Mouse (Mus musculus) kidney, embryonic 16.5 days (tissue): Measurements from ENCODE around the gene Ccdc163. TPM values are rescaled to one million over a fixed set of nuclear protein-coding genes. Genes with fewer than 3 reads are reported as not detected.

Source experiments
- ATAC-seq: fragments of 200-750 bp; cut with Nextera tagmentation; 2 replicates; pipeline ENCODE4 v1.8.0; 2017; ENCODE audit warnings: moderate TSS enrichment; ENCODE audit not compliant: low FRiP score, low TSS enrichment
- H3K27ac ChIP-seq: fragments of 300-500 bp; sonication (generic); 2 replicates; pipeline ENCODE4 v1.5.1; 2014; ENCODE audit warnings: low read length
- H3K27me3 ChIP-seq: fragments of 300-500 bp; sonication (generic); 2 replicates; pipeline ENCODE4 v1.6.1; 2014; ENCODE audit warnings: low read length, control low read depth, mixed read lengths; ENCODE audit not compliant: insufficient read depth
- H3K36me3 ChIP-seq: fragments of 300-500 bp; sonication (generic); 2 replicates; pipeline ENCODE4 v1.6.1; 2014; ENCODE audit warnings: low read length, control low read depth, mixed read lengths; ENCODE audit not compliant: insufficient read depth
- H3K4me1 ChIP-seq: fragments of 300-500 bp; sonication (generic); 2 replicates; pipeline ENCODE4 v1.6.1; 2014; ENCODE audit warnings: low read length, control low read depth, mixed read lengths; ENCODE audit not compliant: insufficient read depth
- H3K4me2 ChIP-seq: fragments of 300-500 bp; sonication (generic); replicated peaks from 2 replicates; pipeline ENCODE4 v1.6.1; 2014; ENCODE audit warnings: low read depth, low read length
- H3K4me3 ChIP-seq: fragments of 300-500 bp; sonication (generic); 2 replicates; pipeline ENCODE4 v1.5.1; 2014; ENCODE audit warnings: mild to moderate bottlenecking, low read length
- H3K9ac ChIP-seq: fragments of 300-500 bp; sonication (generic); replicated peaks from 2 replicates; pipeline ENCODE4 v1.6.1; 2014; ENCODE audit warnings: low read length
- H3K9me3 ChIP-seq: fragments of 300-500 bp; sonication (generic); 2 replicates; pipeline ENCODE4 v1.6.1; 2016; ENCODE audit warnings: low read length, control low read depth
- WGBS: fragments of 180-500 bp; shearing (Covaris S2); extraction: QIAGEN DNeasy Blood & Tissue Kit; methylation state at CpG from one replicate; pipeline ENCODE4 v1.1.7; 2014; 5-methylcytosine and 5-hydroxymethylcytosine counted together
- polyA plus RNA-seq: library from polyadenylated mRNA; unstranded; fragments of >200 nt; fragmentation: Nextera tagmentation; extraction: Ambion mirVana; gene quantifications from 2 replicates; pipeline ENCODE4 v1.2.1, GENCODE M21; 2015

Ccdc163 gene
- polyA plus RNA-seq, 1 experiment from 2014 or later: 28.8 TPM

- Histone ChIP-seq H3K9me3 (no peaks in the 10 kb centered on the region), H3K36me3 (peaks cover 76% of the 10 kb centered on the region), H3K27ac (no peak overlapping the region), H3K27me3 (no peaks in the 10 kb centered on the region), H3K4me3 (no peak overlapping the region), H3K4me2 (no peak overlapping the region), H3K4me1 (0 out of 2 replicates have a peak, but pooled peaks cover 5% of the 10 kb centered on the region), H3K9ac (no peak overlapping the region)
- 79% methylated on average over 2 of the region's 2 CpGs for WGBS
- ATAC-seq: no peak
Measured at GRCm38 (mm10) chr4:116693785-116694184, 14.5 kb upstream of the Ccdc163 start.

GRCm38 (mm10) chr4:116698693-116699342, 9.5 kb upstream of the Ccdc163 start:
- Histone ChIP-seq H3K4me3 (no peak overlapping the region), H3K4me1 (no peaks in the 10 kb centered on the region), H3K9me3 (no peaks in the 10 kb centered on the region), H3K9ac (no peak overlapping the region), H3K27me3 (no peaks in the 10 kb centered on the region), H3K27ac (no peak overlapping the region), H3K4me2 (no peak overlapping the region), H3K36me3 (peaks cover 59% of the 10 kb centered on the region)
- no peak for ATAC-seq
- WGBS: 79% methylated on average over 2 of the region's 2 CpGs

GRCm38 (mm10) chr4:116700964-116701363, 7.3 kb upstream of the Ccdc163 start:
- H3K4me1 ChIP-seq: no peaks in the 10 kb centered on the region
- WGBS: 67% methylated on average over 1 of the region's 1 CpGs
- no peak overlapping the region for H3K4me3 ChIP-seq
- H3K4me2 ChIP-seq: no peak overlapping the region
- no peak for ATAC-seq
- H3K9me3 ChIP-seq: no peaks in the 10 kb centered on the region
- peaks cover 49% of the 10 kb centered on the region for H3K36me3 ChIP-seq
- H3K9ac ChIP-seq: no peak overlapping the region
- H3K27ac ChIP-seq: no peak overlapping the region
- H3K27me3 ChIP-seq: no peaks in the 10 kb centered on the region

GRCm38 (mm10) chr4:116703804-116704203, 4.5 kb upstream of the Ccdc163 start:
- no peak for ATAC-seq
- no peak overlapping the region for H3K9ac ChIP-seq
- H3K9me3 ChIP-seq: no peaks in the 10 kb centered on the region
- no peak overlapping the region for H3K4me3 ChIP-seq
- peaks cover 30% of the 10 kb centered on the region for H3K36me3 ChIP-seq
- WGBS: 31% methylated on average over 6 of the region's 6 CpGs
- H3K27ac ChIP-seq: no peak overlapping the region
- peaks cover under 1% of the 10 kb centered on the region for H3K4me1 ChIP-seq
- H3K4me2 ChIP-seq: no peak overlapping the region
- H3K27me3 ChIP-seq: no peaks in the 10 kb centered on the region

DNA sequence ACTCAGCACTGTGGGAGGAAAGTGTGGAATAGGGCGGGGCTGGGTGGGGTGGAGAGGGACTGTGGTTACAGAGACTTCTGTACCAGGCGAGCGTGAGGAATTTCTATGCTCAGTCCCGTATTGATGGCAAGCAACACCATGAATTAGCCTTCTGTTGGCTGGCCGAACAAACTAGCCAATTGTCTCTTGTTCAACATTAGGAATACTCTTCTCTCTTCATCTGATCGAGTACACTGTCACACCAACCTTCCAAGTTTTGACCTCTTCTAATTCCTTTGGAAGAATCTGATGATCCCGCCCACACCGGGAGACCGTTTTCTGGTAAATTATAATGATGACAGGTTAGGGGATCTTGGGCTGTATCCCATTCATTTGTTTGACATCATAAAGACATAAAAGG, 643 bp upstream of the Ccdc163 start:
- H3K27ac ChIP-seq: no peak overlapping the region
- H3K36me3 ChIP-seq: peaks cover 7% of the 10 kb centered on the region; the same call in 1 of the 2 replicates
- H3K9me3 ChIP-seq: no peaks in the 10 kb centered on the region
- peak overlapping the region; percentile 77 for H3K4me3 ChIP-seq
- peak overlapping the region; percentile 78 for H3K9ac ChIP-seq
- 13% methylated on average over 9 of the region's 9 CpGs for WGBS
- H3K27me3 ChIP-seq: no peaks in the 10 kb centered on the region
- peak overlapping the region; percentile 66 for H3K4me2 ChIP-seq
- peaks cover 9% of the 10 kb centered on the region for H3K4me1 ChIP-seq
- 0 out of 2 replicates have a peak, but pooled peaks have one; percentile 2 for ATAC-seq

DNA sequence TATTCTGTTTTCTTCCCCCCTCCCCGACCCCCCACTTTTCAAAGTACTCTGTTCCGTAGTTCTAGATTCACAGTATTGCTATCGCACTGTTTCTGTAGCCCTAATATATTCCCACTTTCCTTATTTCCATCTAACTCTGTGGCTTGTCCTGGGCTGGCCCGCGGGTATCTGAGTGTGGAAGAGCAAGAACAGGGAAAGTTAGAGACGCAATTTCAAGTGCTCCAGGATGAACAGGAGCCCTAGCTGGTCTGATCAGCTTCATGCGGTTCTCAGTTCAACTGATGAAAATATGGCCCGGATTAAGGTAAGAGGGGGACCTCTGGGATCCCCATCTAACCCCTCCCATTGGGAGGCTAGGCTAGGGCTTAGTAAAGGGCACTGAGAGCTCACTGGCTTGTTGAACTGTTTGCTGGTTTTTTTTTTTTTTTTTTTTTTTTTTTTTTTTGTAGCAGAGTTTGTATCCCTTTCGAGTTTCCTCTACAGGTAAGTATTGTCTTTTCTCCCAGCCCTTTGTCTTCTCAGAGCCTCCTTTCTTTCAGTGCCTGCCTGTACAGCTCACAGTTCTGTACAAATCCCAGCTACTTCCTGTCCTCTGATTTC, 582 bp downstream of the Ccdc163 start:
- Histone ChIP-seq H3K4me1 (peaks cover 9% of the 10 kb centered on the region), H3K36me3 (peaks cover 4% of the 10 kb centered on the region; the same call in 1 of the 2 replicates), H3K9me3 (no peaks in the 10 kb centered on the region), H3K9ac (peak overlapping the region; percentile 72), H3K4me3 (peak overlapping the region; percentile 77), H3K27ac (peak overlapping the region; percentile 1; the same call in 1 of the 2 replicates), H3K27me3 (no peaks in the 10 kb centered on the region), H3K4me2 (peak overlapping the region; percentile 85)
- ATAC-seq: peak; percentile 25; the same call in 1 of the 2 replicates
- 5% methylated on average over 9 of the region's 9 CpGs for WGBS

GRCm38 (mm10) chr4:116710154-116710553, 1.8 kb downstream of the Ccdc163 start:
- ATAC-seq: no peak
- H3K36me3 ChIP-seq: peaks cover 7% of the 10 kb centered on the region; the same call in 1 of the 2 replicates
- H3K9me3 ChIP-seq: no peaks in the 10 kb centered on the region
- no peak overlapping the region for H3K4me2 ChIP-seq
- H3K27me3 ChIP-seq: no peaks in the 10 kb centered on the region
- no peak overlapping the region for H3K9ac ChIP-seq
- H3K27ac ChIP-seq: no peak overlapping the region
- peaks cover 9% of the 10 kb centered on the region for H3K4me1 ChIP-seq
- WGBS: 88% methylated on average over 2 of the region's 2 CpGs
- H3K4me3 ChIP-seq: no peak overlapping the region

GRCm38 (mm10) chr4:116712536-116712935, 4.2 kb downstream of the Ccdc163 start:
- H3K4me3 ChIP-seq: no peak overlapping the region
- WGBS: 32% methylated on average over 1 of the region's 1 CpGs
- H3K9ac ChIP-seq: no peak overlapping the region
- H3K4me2 ChIP-seq: no peak overlapping the region
- ATAC-seq: no peak
- H3K36me3 ChIP-seq: peaks cover 10% of the 10 kb centered on the region; the same call in 1 of the 2 replicates
- H3K27me3 ChIP-seq: no peaks in the 10 kb centered on the region
- H3K4me1 ChIP-seq: peaks cover 9% of the 10 kb centered on the region
- H3K9me3 ChIP-seq: no peaks in the 10 kb centered on the region
- H3K27ac ChIP-seq: no peak overlapping the region

DNA sequence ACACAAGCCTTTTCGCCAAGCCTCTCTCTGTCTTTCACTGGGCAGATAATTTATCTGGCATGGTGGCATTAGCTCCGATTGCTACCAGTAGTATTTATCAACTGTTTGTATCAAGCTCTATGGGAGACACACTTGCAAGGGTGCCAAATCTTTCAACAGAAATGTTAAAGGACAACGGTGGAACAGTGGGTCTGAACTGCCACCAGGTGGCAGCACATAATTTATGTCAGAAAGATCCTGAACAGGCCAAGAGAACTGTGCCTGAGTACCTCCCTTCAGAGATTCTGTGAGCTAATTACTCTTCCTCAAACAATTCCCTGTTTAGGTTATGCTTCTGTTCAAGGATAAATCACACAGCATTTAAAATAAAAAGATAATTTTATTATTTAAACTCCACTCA, 11.1 kb downstream of the Ccdc163 start:
- peaks cover 10% of the 10 kb centered on the region; the same call in 1 of the 2 replicates for H3K4me1 ChIP-seq
- H3K4me3 ChIP-seq: no peak overlapping the region
- no peaks in the 10 kb centered on the region for H3K27me3 ChIP-seq
- ATAC-seq: no peak
- 21% methylated on average over 3 of the region's 3 CpGs for WGBS
- H3K4me2 ChIP-seq: no peak overlapping the region
- no peak overlapping the region for H3K9ac ChIP-seq
- H3K27ac ChIP-seq: no peak overlapping the region
- no peaks in the 10 kb centered on the region for H3K9me3 ChIP-seq
- peaks cover 8% of the 10 kb centered on the region; the same call in 1 of the 2 replicates for H3K36me3 ChIP-seq
